Mouse (Mus musculus): ENCODE data around the gene Ints6. TPM values are rescaled to one million over a fixed set of nuclear protein-coding genes. Genes with fewer than 3 reads are reported as not detected.

Ints6 gene
- total and polyA plus RNA-seq, 2 experiments from 2014 or later: 9.1 to 20.3 TPM

- no peak overlapping the region for H3K4me2 ChIP-seq (ENCODE audit: low read depth)
- no peak overlapping the region for H3K9ac ChIP-seq
- no peaks in the 10 kb centered on the region for H3K9me3 ChIP-seq (ENCODE audit: low read length)
- H3K4me1 ChIP-seq (ENCODE audit: insufficient read depth): no peaks in the 10 kb centered on the region
- H3K4me3 ChIP-seq (ENCODE audit: low read depth, low read length): no peak overlapping the region
- H3K36me3 ChIP-seq (ENCODE audit: insufficient read depth): no peaks in the 10 kb centered on the region; the same call in 1 of the 2 replicates
- no peaks in the 10 kb centered on the region for H3K27me3 ChIP-seq (ENCODE audit: insufficient read depth, low read length)
- no peak for ATAC-seq
- 93% methylated on average over 1 of the region's 1 CpGs for WGBS
- H3K27ac ChIP-seq (ENCODE audit: low read depth, low read length): no peak overlapping the region
- TF ChIP-seq CTCF (IDR thresholded peaks at IDR 0.05; ENCODE audit: low read depth): no peak
- DNase-seq: no peak
These were observed 5.8 kb downstream of the Ints6 start for GRCm38 (mm10) chr14:62755095-62755640.

GRCm38 (mm10) chr14:62751479-62751878, 9.5 kb downstream of the Ints6 start:
- no peak overlapping the region for H3K4me2 ChIP-seq (ENCODE audit: low read depth)
- H3K27ac ChIP-seq (ENCODE audit: low read depth, low read length): no peak overlapping the region
- H3K36me3 ChIP-seq (ENCODE audit: insufficient read depth): no peaks in the 10 kb centered on the region
- WGBS: 85% methylated on average over 2 of the region's 2 CpGs
- no peak overlapping the region for H3K4me3 ChIP-seq (ENCODE audit: low read depth, low read length)
- no peaks in the 10 kb centered on the region for H3K27me3 ChIP-seq (ENCODE audit: insufficient read depth, low read length)
- no peaks in the 10 kb centered on the region for H3K9me3 ChIP-seq (ENCODE audit: low read length)
- H3K4me1 ChIP-seq (ENCODE audit: insufficient read depth): no peaks in the 10 kb centered on the region
- ATAC-seq (no peak), DNase-seq (no peak)
- H3K9ac ChIP-seq: no peak overlapping the region
- TF ChIP-seq CTCF (IDR thresholded peaks at IDR 0.05; ENCODE audit: low read depth): no peak

GRCm38 (mm10) chr14:62735646-62736045, 25.3 kb downstream of the Ints6 start:
- Histone ChIP-seq H3K4me1 (ENCODE audit: insufficient read depth) (no peaks in the 10 kb centered on the region), H3K36me3 (ENCODE audit: insufficient read depth) (no peaks in the 10 kb centered on the region), H3K4me3 (ENCODE audit: low read depth, low read length) (no peak overlapping the region), H3K27ac (ENCODE audit: low read depth, low read length) (no peak overlapping the region), H3K9me3 (ENCODE audit: low read length) (no peaks in the 10 kb centered on the region), H3K9ac (no peak overlapping the region), H3K27me3 (ENCODE audit: insufficient read depth, low read length) (no peaks in the 10 kb centered on the region), H3K4me2 (ENCODE audit: low read depth) (no peak overlapping the region)
- DNase-seq (no peak), ATAC-seq (no peak)
- TF ChIP-seq CTCF (IDR thresholded peaks at IDR 0.05; ENCODE audit: low read depth): no peak
- 95% methylated on average over 1 of the region's 1 CpGs for WGBS

GRCm38 (mm10) chr14:62733666-62734065, 27.3 kb downstream of the Ints6 start:
- H3K9me3 ChIP-seq (ENCODE audit: low read length): no peaks in the 10 kb centered on the region
- H3K4me1 ChIP-seq (ENCODE audit: insufficient read depth): no peaks in the 10 kb centered on the region
- ATAC-seq (no peak), DNase-seq (no peak)
- no peak overlapping the region for H3K27ac ChIP-seq (ENCODE audit: low read depth, low read length)
- H3K9ac ChIP-seq: no peak overlapping the region
- no peak overlapping the region for H3K4me3 ChIP-seq (ENCODE audit: low read depth, low read length)
- no peak for TF ChIP-seq CTCF (IDR thresholded peaks at IDR 0.05; ENCODE audit: low read depth)
- H3K4me2 ChIP-seq (ENCODE audit: low read depth): no peak overlapping the region
- H3K27me3 ChIP-seq (ENCODE audit: insufficient read depth, low read length): no peaks in the 10 kb centered on the region
- 84% methylated on average over 2 of the region's 2 CpGs for WGBS
- H3K36me3 ChIP-seq (ENCODE audit: insufficient read depth): no peaks in the 10 kb centered on the region

GRCm38 (mm10) chr14:62731902-62732301, 29.1 kb downstream of the Ints6 start:
- no peak for ATAC-seq
- Histone ChIP-seq H3K9ac (no peak overlapping the region), H3K4me2 (ENCODE audit: low read depth) (no peak overlapping the region), H3K36me3 (ENCODE audit: insufficient read depth) (no peaks in the 10 kb centered on the region), H3K4me3 (ENCODE audit: low read depth, low read length) (no peak overlapping the region), H3K4me1 (ENCODE audit: insufficient read depth) (no peaks in the 10 kb centered on the region), H3K9me3 (ENCODE audit: low read length) (no peaks in the 10 kb centered on the region), H3K27ac (ENCODE audit: low read depth, low read length) (no peak overlapping the region), H3K27me3 (ENCODE audit: insufficient read depth, low read length) (no peaks in the 10 kb centered on the region)
- TF ChIP-seq CTCF (IDR thresholded peaks at IDR 0.05; ENCODE audit: low read depth): no peak
- WGBS: 94% methylated on average over 1 of the region's 1 CpGs
- no peak for DNase-seq

- H3K36me3 ChIP-seq (ENCODE audit: insufficient read depth): no peaks in the 10 kb centered on the region
- no peak for TF ChIP-seq CTCF (IDR thresholded peaks at IDR 0.05; ENCODE audit: low read depth)
- ATAC-seq (no peak), DNase-seq (no peak)
- no peak overlapping the region for H3K27ac ChIP-seq (ENCODE audit: low read depth, low read length)
- no peak overlapping the region for H3K9ac ChIP-seq
- no peak overlapping the region for H3K4me3 ChIP-seq (ENCODE audit: low read depth, low read length)
- H3K4me2 ChIP-seq (ENCODE audit: low read depth): no peak overlapping the region
- H3K27me3 ChIP-seq (ENCODE audit: insufficient read depth, low read length): no peaks in the 10 kb centered on the region
- no peaks in the 10 kb centered on the region; the same call in 1 of the 2 replicates for H3K4me1 ChIP-seq (ENCODE audit: insufficient read depth)
- H3K9me3 ChIP-seq (ENCODE audit: low read length): no peaks in the 10 kb centered on the region
These were observed 36.4 kb downstream of the Ints6 start for GRCm38 (mm10) chr14:62724560-62724959.

- no peak overlapping the region for H3K9ac ChIP-seq
- H3K36me3 ChIP-seq (ENCODE audit: insufficient read depth): no peaks in the 10 kb centered on the region
- H3K9me3 ChIP-seq (ENCODE audit: low read length): no peaks in the 10 kb centered on the region
- peak overlapping the region; percentile 51; the same call in 1 of the 2 replicates for H3K27ac ChIP-seq (ENCODE audit: low read depth, low read length)
- no peak for ATAC-seq
- H3K27me3 ChIP-seq (ENCODE audit: insufficient read depth, low read length): no peaks in the 10 kb centered on the region
- 70% methylated on average over 1 of the region's 1 CpGs for WGBS
- no peak overlapping the region for H3K4me3 ChIP-seq (ENCODE audit: low read depth, low read length)
- H3K4me2 ChIP-seq (ENCODE audit: low read depth): no peak overlapping the region
- no peak for TF ChIP-seq CTCF (IDR thresholded peaks at IDR 0.05; ENCODE audit: low read depth)
- no peaks in the 10 kb centered on the region; the same call in 1 of the 2 replicates for H3K4me1 ChIP-seq (ENCODE audit: insufficient read depth)
- DNase-seq: no peak
These were observed 39.3 kb downstream of the Ints6 start for GRCm38 (mm10) chr14:62721625-62722024.
